Mouse (Mus musculus) kidney, adult 11 months (tissue): Measurements from ENCODE around the gene Rps6ka2.

Experiments
- DNase-seq: peaks from one replicate; pipeline ENCODE4 v3.0.0; 2022

The Rps6ka2 gene

GRCm38 (mm10) chr17:7221310-7221709, 51.4 kb downstream of the Rps6ka2 start:
- no peak for DNase-seq

GRCm38 (mm10) chr17:7222198-7222597, 52.3 kb downstream of the Rps6ka2 start:
- no peak for DNase-seq

DNA sequence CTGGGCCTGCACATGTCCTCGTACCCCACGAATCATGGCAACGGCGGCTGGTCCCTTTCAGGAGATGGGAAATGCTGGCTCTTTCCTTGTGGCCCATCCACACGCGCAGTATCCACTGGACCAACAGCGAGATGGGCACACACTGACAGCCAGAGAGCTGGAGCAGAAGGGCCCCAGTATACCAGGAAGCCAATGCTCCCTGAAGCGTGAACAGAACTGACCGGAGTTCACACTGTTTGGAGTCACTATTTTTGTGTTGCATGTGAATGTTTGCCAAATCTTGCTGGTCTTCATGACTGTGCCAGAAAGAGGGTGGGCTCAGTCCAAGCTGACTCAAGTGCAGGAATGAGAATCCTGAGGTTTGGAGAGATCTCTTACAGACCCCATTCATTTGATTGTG, 58.6 kb downstream of the Rps6ka2 start:
- DNase-seq = peak; percentile 63

DNA sequence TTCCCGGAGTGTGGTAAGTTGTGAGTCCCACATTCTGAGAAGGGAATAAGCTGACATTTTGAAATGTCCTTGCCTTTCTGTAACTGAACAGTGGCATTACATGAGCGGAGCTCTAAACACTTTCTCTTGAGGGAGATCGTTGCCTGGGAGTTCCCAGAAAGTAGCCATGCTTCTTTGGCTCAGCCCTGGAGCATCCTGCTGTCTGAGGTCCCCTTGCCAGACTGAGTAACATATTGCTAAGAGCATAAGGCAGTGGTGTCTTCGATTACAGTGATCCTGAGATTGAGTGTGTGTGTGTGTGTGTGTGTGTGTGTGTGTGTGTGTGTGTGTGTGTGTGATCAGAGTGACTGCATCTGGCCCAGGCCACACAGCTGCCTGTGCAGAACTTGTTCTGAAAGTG, 61.4 kb downstream of the Rps6ka2 start:
- no peak for DNase-seq

- DNase-seq = no peak
These were observed 61.9 kb downstream of the Rps6ka2 start for GRCm38 (mm10) chr17:7231790-7232189.

GRCm38 (mm10) chr17:7232400-7232799, 62.5 kb downstream of the Rps6ka2 start:
- no peak for DNase-seq

- no peak for DNase-seq
These were observed 63.3 kb downstream of the Rps6ka2 start for GRCm38 (mm10) chr17:7233197-7233596.

GRCm38 (mm10) chr17:7237706-7238105, 67.8 kb downstream of the Rps6ka2 start:
- no peak for DNase-seq

DNA sequence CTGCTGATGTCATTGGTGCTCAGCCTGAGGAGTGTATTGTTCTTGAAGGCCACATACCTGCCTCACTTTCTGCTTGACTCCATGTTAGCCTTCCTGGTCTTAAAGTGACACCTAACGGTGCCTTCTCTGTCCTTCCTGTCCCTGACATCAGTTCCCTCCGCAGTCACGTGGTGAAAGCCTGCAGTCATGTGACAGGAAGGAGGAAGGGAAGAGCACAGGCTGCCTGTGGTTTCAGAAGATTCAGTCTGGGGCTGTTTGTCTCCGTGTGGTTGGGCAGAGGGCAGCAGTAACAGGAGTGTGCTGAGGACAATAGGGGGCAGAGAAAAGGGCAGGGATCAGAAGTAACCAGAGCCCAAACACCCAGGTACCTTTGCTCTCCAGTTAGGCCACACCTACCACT, 68.9 kb downstream of the Rps6ka2 start:
- no peak for DNase-seq

DNA sequence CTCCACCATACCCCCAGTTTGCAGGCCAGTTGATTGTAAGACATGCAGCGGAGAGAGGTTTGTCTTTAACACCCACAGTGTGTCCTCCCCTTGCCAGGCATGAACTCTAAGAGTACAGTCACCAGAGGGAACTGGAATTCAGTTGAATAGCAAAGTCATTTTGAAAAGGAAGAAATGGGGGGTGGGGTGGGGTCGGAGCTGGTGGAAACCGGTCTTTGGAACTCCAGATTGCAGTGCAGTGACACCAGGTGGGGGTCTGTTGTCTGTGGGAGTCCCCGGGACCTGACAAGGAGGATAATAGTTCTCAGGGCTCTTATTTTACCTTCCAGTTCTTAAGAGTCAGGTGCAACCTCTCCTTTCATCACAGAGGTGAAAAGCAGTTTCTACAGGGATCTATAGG, 70.6 kb downstream of the Rps6ka2 start:
- no peak for DNase-seq

DNA sequence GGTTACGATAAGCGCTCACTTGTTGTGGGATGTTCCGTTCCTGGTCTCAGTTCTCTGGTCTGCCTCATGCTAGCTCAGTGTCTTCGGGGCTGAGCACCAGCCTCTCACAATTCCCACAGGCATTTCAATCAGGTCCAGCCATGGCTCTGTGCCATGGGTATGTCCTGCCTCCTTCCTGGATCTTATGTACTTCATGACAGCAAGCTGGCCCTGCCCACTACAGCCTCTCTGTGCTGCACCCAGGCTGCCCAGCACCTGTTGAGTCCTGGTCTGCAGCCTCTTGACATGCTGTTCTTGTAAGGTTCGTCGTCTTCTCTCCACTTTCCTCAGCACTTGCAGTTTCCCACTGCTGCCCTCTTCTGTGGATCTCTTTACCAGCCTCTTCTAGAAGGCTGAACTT, 75.2 kb downstream of the Rps6ka2 start:
- DNase-seq = no peak

DNA sequence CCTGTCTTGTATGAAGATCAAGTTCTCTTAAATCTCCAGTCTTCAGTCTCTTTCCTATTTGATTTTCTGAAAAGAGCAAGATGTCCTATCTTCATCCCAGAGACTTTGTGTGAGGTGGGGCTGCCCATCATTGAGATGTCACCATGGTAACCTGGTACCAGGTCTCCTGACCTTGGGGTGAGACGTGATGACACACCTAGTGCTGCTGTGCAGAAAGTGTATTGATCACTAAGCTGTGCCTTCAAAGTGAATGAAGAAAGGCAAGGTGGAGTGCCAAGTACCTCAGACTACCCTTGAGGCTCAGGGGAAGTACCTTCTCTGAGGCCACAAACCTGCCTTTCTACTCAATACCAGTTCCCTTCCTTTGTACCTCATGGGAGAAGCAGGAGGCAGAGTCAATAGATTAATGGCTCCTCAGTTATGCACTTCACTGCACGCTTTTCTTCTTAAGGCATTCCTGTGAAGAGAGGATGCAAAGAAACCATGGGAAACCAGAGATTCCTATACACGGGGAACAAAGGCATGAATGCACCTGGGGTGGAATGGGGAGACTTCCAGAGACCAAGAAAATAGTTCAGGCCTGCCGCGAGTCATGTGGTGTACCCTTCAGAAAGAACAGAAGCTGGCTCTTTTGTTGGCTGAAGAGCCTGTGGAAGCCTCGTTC, 77.1 kb downstream of the Rps6ka2 start:
- DNase-seq = no peak

DNA sequence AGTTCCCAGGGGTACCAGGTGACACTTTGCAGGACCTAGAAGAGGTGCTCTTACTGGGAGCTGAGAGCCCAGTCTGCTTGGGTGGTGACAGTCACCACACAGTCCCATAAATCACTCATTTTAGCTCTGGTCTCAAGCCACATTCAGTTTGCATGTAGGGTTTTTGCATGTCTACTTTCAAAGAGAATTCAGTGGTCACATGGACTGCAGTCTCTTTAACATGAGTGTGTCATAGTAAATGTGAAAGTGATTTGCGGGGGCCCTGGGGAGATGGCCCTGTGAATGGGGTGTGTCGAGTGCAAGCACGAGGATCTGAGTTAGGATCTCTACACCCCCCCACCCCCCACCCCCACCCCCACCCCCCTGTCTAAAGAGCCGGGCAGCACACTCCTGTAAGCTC, 80.5 kb downstream of the Rps6ka2 start:
- DNase-seq = no peak

DNA sequence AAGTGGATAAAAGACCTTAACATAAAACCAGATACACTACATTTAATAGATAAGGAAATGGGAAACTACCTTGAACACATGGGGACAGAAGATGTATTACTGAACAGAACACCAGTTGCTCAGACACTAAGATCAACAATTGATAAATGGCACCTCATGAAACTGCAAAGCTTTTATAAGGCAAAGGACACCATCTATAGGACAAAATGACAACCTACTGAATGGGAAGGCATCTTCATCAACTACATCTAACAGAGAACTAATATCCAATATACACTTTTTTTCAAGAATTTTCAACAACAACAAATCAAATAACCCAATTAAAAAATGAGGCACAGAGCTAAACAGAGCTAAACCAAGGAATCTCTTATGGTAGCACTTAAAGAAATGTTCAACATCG, 87.3 kb downstream of the Rps6ka2 start:
- no peak for DNase-seq

GRCm38 (mm10) chr17:7258748-7259359, 88.9 kb downstream of the Rps6ka2 start:
- no peak for DNase-seq

- DNase-seq = no peak
These were observed 90.4 kb downstream of the Rps6ka2 start for GRCm38 (mm10) chr17:7260360-7260759.

DNA sequence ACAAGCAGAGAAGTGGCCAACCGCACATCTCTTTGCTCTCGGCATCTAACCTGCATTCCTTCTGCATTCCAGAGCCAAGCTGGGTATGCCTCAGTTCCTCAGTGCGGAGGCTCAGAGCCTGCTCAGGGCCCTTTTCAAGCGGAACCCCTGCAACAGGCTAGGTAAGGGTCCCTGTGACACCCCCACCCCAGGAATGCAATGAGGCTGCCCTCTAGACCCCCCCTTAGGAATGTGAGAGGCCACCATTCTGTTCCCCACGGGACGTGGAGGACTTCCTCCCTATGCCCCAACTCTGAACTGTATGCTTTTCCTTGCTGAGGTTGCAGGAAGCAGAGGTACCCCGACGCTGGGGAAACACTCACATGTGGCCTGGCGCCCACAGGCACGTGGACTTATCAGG, 92.1 kb downstream of the Rps6ka2 start:
- DNase-seq = no peak

GRCm38 (mm10) chr17:7262620-7263019, 92.7 kb downstream of the Rps6ka2 start:
- no peak for DNase-seq

GRCm38 (mm10) chr17:7264610-7265009, 94.7 kb downstream of the Rps6ka2 start:
- DNase-seq = no peak

- DNase-seq = no peak
These were observed 95.4 kb downstream of the Rps6ka2 start for GRCm38 (mm10) chr17:7265291-7265690.

DNA sequence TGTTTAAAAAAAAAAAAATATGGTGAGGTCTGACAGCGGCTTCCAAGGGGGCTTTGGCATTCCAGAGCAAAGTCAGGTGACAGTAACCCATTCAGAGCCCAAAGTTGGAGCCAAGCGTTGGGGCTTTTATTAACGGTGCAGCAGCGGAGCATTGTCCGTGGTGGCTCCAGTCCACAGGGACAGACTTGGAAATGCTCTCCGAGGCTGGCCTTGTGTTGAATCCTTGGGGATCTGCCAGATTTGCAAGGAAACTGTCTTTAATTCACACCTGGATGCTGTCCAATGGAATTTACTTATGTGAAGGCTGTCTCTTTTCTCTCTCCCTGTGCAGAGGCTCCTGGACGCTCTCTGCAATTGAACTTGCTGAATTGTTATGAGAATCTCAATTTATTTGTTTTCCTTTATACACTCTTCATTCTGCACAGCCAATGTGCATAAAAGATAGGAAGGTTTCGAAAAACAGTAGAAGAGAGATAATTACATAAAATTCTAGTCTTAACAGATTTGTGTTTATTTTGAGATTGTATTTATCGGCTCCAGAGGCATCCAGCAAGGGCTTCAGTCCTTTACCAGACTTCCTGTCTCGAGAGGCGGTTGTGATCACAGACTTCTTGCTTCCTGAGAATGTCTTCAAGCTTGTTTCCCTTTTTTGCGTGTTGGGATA, 95.9 kb downstream of the Rps6ka2 start:
- DNase-seq = no peak

GRCm38 (mm10) chr17:7267843-7268242, 97.9 kb downstream of the Rps6ka2 start:
- no peak for DNase-seq

DNA sequence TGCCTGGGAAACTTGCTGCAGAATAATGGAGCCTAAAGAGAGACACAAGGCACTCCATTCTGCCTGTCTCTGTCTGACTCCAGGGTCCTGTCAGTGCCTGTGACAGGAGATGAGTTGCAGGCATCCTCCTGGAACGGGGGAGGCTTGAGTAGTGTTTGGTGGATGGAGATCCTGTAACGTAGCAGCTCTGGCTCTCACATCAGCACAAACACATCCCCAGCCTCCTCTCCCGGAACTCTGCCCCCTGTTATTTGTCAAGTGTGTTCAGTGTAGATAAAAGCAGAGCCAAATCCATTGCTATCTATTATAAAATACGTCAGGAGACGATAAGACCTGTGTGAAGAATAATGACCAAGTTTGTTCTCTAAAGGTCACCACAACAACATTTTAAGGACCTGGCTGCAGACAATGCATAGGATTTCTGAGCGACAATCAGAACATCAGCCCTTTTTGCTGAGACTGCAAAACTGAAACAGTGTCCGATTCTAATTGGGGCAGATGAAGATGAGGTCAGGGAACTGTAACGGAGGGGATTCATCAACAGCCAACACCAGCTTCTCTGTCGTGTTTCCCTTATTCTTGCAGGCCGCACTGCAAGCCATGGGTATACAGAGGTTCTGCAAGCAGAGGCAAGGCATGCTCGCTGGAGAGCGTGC, 99.4 kb downstream of the Rps6ka2 start:
- DNase-seq = no peak

DNA sequence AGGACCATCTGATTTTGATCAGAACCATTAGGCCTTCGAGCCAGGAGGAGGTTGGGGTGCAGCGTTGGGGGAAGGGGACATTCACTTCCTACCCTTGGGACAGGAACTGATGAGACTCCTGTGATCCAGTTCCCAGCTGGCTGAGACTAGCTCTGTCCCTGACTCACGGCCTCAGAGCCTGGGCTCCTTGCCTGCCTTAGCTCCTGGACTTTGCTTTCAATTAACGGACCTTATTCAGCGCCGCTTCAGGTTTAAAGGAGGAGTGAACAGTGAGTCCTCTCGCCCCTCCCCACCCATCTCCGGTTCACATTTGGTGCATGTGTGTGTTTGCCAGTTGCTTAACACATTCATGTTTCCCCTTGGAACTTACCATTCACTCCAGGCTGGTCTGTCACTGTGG, 100.6 kb downstream of the Rps6ka2 start:
- peak; percentile 77 for DNase-seq
